Mouse (Mus musculus) megakaryocyte, embryonic 14.5 days (primary cell): ENCODE results near the gene Cpt1c. TPM values are rescaled to one million over a fixed set of nuclear protein-coding genes. Genes with fewer than 3 reads are reported as not detected.
A peak's percentile ranks its signal among the peaks of the same experiment; 100 is the strongest.

Source experiments
- H3K27me3 ChIP-seq: replicated peaks from 2 replicates; pipeline ENCODE3; 2012; ENCODE audit warnings: inconsistent platforms
- H3K36me3 ChIP-seq: replicated peaks from 2 replicates; pipeline ENCODE3; 2012; ENCODE audit warnings: low read length, inconsistent platforms, mixed read lengths
- H3K4me1 ChIP-seq: 2 replicates; pipeline ENCODE4 v1.6.1; 2012; ENCODE audit warnings: inconsistent platforms
- H3K4me3 ChIP-seq: replicated peaks from 2 replicates; pipeline ENCODE3; 2012; ENCODE audit warnings: moderate library complexity, mild to moderate bottlenecking, inconsistent platforms
- H3K9me3 ChIP-seq: 2 replicates; pipeline ENCODE4 v1.6.1; 2012; ENCODE audit warnings: inconsistent platforms
- FLI1 ChIP-seq: IDR thresholded peaks from 2 replicates; pipeline ENCODE4 v1.6.1; 2012; ENCODE audit warnings: low read length, inconsistent platforms, mixed read lengths
- GATA1 ChIP-seq: IDR thresholded peaks from 3 replicates; pipeline ENCODE4 v1.6.1; 2012; ENCODE audit warnings: mixed read lengths, low read length, inconsistent platforms, borderline replicate concordance
- polyA plus RNA-seq: library from polyadenylated mRNA; stranded (reverse); fragments of >175 nt; gene quantifications from 2 replicates; pipeline ENCODE4 v1.2.3, GENCODE M21; 2012; ENCODE audit warnings: low replicate concordance; ENCODE audit not compliant: insufficient read depth

Gene Cpt1c
- polyA plus RNA-seq, 1 experiment = 0.82 TPM

- Histone ChIP-seq H3K4me3 (peak overlapping the region; percentile 91), H3K36me3 (peaks cover 47% of the 10 kb centered on the region), H3K27me3 (no peaks in the 10 kb centered on the region), H3K9me3 (no peaks in the 10 kb centered on the region), H3K4me1 (peaks cover 59% of the 10 kb centered on the region)
- TF ChIP-seq FLI1 (no peak), GATA1 (no peak)
Measured at GRCm38 (mm10) chr7:44985595-44986191, 11.0 kb upstream of the Cpt1c start.

DNA sequence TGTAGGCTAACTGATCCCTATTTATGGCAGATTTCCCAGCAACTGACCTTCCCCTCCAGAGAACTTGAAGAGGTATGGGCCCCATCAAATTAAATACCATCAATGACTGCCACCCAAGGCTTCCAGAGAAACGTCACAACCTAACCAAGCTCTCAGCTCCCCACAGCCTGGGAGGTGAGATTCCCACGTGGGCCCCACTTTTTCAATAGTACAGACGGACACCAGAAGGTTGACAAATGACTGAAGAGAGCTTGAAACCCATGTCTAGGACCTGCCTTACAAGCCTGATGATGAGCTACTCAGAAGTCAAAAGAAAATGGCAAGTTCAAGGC, 10.1 kb upstream of the Cpt1c start:
- peaks cover 59% of the 10 kb centered on the region for H3K4me1 ChIP-seq
- no peak for TF ChIP-seq FLI1
- no peak for TF ChIP-seq GATA1
- no peak overlapping the region for H3K4me3 ChIP-seq
- H3K36me3 ChIP-seq = peaks cover 47% of the 10 kb centered on the region
- H3K27me3 ChIP-seq = no peaks in the 10 kb centered on the region
- no peaks in the 10 kb centered on the region for H3K9me3 ChIP-seq

DNA sequence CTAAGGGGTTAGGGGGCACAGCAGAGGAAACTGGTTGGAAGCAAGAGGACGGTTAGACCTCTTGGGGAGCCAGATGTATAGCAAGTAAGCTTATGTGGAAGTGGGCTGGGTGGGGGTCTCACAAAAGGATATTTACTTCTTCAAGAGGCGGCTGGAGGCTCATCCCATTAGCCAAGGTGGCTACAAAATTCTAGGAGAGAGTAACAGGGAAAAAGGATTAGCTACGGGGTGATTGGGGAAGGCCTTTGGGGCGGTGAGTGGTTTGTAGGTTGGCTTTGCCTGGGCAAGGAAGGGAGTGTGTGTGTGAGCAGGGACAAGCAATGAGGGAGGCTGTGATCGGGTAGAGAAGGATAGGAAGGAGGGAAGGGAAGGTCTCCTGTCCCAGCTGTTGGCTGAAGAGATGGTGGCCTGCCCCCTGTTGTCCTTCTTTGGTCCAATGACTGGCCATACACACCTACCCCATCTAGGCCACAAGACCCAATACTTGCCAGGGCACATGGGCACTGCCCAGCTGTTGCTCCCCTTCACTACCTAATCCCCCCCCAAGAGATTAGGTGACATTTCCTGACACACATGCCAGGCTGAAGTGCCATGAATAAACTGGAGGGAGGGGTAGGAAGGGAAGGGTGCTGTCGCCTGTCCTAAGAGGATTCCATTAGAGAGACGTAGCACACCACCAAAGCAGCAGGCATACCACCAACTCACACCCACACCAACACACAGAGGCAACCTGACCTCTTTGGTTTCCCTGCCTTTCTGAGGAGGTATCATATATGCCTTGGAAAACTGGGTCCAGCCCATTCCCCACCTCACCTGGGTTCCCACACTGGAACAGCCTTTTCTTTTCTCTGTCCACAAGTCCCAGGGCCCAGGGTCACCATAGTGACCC, 9.5 kb upstream of the Cpt1c start:
- Histone ChIP-seq H3K27me3 (no peaks in the 10 kb centered on the region), H3K36me3 (peaks cover 49% of the 10 kb centered on the region), H3K4me3 (peak overlapping the region; percentile 67), H3K9me3 (no peaks in the 10 kb centered on the region), H3K4me1 (peaks cover 59% of the 10 kb centered on the region)
- TF ChIP-seq FLI1 (no peak), GATA1 (no peak)

- peaks cover 57% of the 10 kb centered on the region for H3K36me3 ChIP-seq
- H3K4me3 ChIP-seq = peak overlapping the region; percentile 78
- no peaks in the 10 kb centered on the region for H3K27me3 ChIP-seq
- H3K4me1 ChIP-seq = peaks cover 54% of the 10 kb centered on the region
- TF ChIP-seq GATA1 (no peak), FLI1 (no peak)
- H3K9me3 ChIP-seq = no peaks in the 10 kb centered on the region
Measured at GRCm38 (mm10) chr7:44983085-44983484, 8.4 kb upstream of the Cpt1c start.

- Histone ChIP-seq H3K27me3 (no peaks in the 10 kb centered on the region), H3K9me3 (no peaks in the 10 kb centered on the region), H3K4me3 (no peak overlapping the region), H3K36me3 (peaks cover 73% of the 10 kb centered on the region), H3K4me1 (peaks cover 55% of the 10 kb centered on the region)
- no peak for TF ChIP-seq GATA1
- TF ChIP-seq FLI1 = no peak
Measured at GRCm38 (mm10) chr7:44981539-44981938, 6.9 kb upstream of the Cpt1c start.

- TF ChIP-seq GATA1 (no peak), FLI1 (no peak)
- Histone ChIP-seq H3K36me3 (peaks cover 77% of the 10 kb centered on the region), H3K4me3 (no peak overlapping the region), H3K9me3 (no peaks in the 10 kb centered on the region), H3K4me1 (peaks cover 48% of the 10 kb centered on the region), H3K27me3 (peaks cover 7% of the 10 kb centered on the region)
Measured at GRCm38 (mm10) chr7:44978300-44978699, 3.6 kb upstream of the Cpt1c start.

- Histone ChIP-seq H3K4me3 (no peak overlapping the region), H3K27me3 (peaks cover 26% of the 10 kb centered on the region), H3K4me1 (peaks cover 56% of the 10 kb centered on the region), H3K9me3 (no peaks in the 10 kb centered on the region), H3K36me3 (peaks cover 51% of the 10 kb centered on the region)
- TF ChIP-seq FLI1 = no peak
- TF ChIP-seq GATA1 = no peak
Measured at GRCm38 (mm10) chr7:44975117-44975419, 417 bp upstream of the Cpt1c start.

GRCm38 (mm10) chr7:44973415-44974130, 1.1 kb downstream of the Cpt1c start:
- Histone ChIP-seq H3K4me1 (peaks cover 57% of the 10 kb centered on the region), H3K9me3 (no peaks in the 10 kb centered on the region), H3K27me3 (peaks cover 31% of the 10 kb centered on the region), H3K4me3 (no peak overlapping the region), H3K36me3 (peaks cover 36% of the 10 kb centered on the region)
- TF ChIP-seq GATA1 = no peak

- no peak for TF ChIP-seq FLI1
- no peak for TF ChIP-seq GATA1
- Histone ChIP-seq H3K4me3 (peak overlapping the region; percentile 93), H3K9me3 (no peaks in the 10 kb centered on the region), H3K27me3 (peaks cover 40% of the 10 kb centered on the region), H3K4me1 (peaks cover 48% of the 10 kb centered on the region), H3K36me3 (peaks cover 11% of the 10 kb centered on the region)
Measured at GRCm38 (mm10) chr7:44971142-44971541, 3.5 kb downstream of the Cpt1c start.

DNA sequence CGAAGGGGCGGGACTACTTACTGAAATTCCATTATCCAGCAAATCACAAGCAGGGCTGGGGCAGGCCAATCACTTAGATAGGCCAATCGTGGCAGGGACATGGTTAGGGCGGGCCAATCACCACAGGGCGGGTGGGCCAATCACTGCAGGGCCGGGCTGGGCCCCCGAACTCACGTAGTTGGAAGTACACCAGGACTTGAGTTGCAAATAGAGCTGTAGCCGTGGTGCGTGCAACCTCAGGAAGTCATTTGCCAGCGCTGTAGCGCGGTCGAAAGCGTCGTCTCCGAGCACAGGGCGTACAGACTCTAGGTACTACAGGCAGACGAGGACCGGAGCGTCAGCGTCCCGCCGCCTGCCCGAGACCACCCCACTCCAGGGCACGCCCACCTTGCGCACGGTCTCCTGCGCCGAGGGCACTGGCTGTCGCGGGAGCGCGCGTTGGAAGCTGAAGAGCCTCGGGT, 4.4 kb downstream of the Cpt1c start:
- Histone ChIP-seq H3K4me3 (peak overlapping the region; percentile 93), H3K4me1 (peaks cover 48% of the 10 kb centered on the region), H3K36me3 (peaks cover 4% of the 10 kb centered on the region), H3K9me3 (no peaks in the 10 kb centered on the region), H3K27me3 (peaks cover 46% of the 10 kb centered on the region)
- TF ChIP-seq GATA1 = no peak
- no peak for TF ChIP-seq FLI1
